Mouse (Mus musculus): ENCODE results near the gene Reps2.

GRCm38 (mm10) chrX:162470213-162470612 lies 173.2 kb downstream of the Reps2 start:
- TF ChIP-seq CTCF (IDR thresholded peaks at IDR 0.05; ENCODE audit: low read depth), result no peak
- no peak for TF ChIP-seq EP300 (IDR thresholded peaks at IDR 0.05; ENCODE audit: low read depth)

All from heart, postnatal 0 days (tissue).